Mouse (Mus musculus) limb, embryonic 15.5 days (tissue): ENCODE data around the gene Mfsd14a. TPM values are rescaled to one million over a fixed set of nuclear protein-coding genes. Genes with fewer than 3 reads are reported as not detected.

Experiments used
- ATAC-seq: fragments of 200-750 bp; cut with Nextera tagmentation; 2 replicates; pipeline ENCODE4 v1.8.0; 2017; ENCODE audit warnings: low read depth, moderate TSS enrichment; ENCODE audit not compliant: insufficient number of reproducible peaks, low FRiP score, low TSS enrichment
- H3K27ac ChIP-seq: fragments of 300-500 bp; sonication (generic); 2 replicates; pipeline ENCODE4 v1.5.1; 2015; ENCODE audit warnings: moderate library complexity, mild to moderate bottlenecking, inconsistent platforms
- H3K27me3 ChIP-seq: fragments of 300-500 bp; sonication (generic); 2 replicates; pipeline ENCODE4 v1.6.1; 2015; ENCODE audit warnings: inconsistent platforms
- H3K36me3 ChIP-seq: fragments of 300-500 bp; sonication (generic); 2 replicates; pipeline ENCODE4 v1.6.1; 2015; ENCODE audit warnings: inconsistent platforms
- H3K4me1 ChIP-seq: fragments of 300-500 bp; sonication (generic); 2 replicates; pipeline ENCODE4 v1.6.1; 2015; ENCODE audit warnings: inconsistent platforms
- H3K4me2 ChIP-seq: fragments of 300-500 bp; sonication (generic); 2 replicates; pipeline ENCODE4 v1.6.1; 2015; ENCODE audit warnings: mild to moderate bottlenecking, inconsistent platforms
- H3K4me3 ChIP-seq: fragments of 300-500 bp; sonication (generic); 2 replicates; pipeline ENCODE4 v1.5.1; 2015; ENCODE audit warnings: mild to moderate bottlenecking, inconsistent platforms
- H3K9ac ChIP-seq: fragments of 300-500 bp; sonication (generic); 2 replicates; pipeline ENCODE4 v1.6.1; 2015; ENCODE audit warnings: inconsistent platforms
- H3K9me3 ChIP-seq: fragments of 300-500 bp; sonication (generic); 2 replicates; pipeline ENCODE4 v1.6.1; 2016; ENCODE audit warnings: inconsistent platforms
- WGBS: fragments of 180-500 bp; shearing (Covaris S2); methylation state at CpG from one replicate; pipeline ENCODE4 v1.1.7; 2015; 5-methylcytosine and 5-hydroxymethylcytosine counted together
- polyA plus RNA-seq: library from polyadenylated mRNA; unstranded; fragments of >200 nt; fragmentation: Nextera tagmentation; extraction: Ambion mirVana; gene quantifications from 2 replicates; pipeline ENCODE4 v1.2.1, GENCODE M21; 2015

Mfsd14a gene
- polyA plus RNA-seq = 75.1 and 75.3 TPM in 2 replicates

GRCm38 (mm10) chr3:116662463-116662863 is at the start of gene Mfsd14a:
Gene Mfsd14a, minus strand, starts transcription at chr3:116662677.
- Histone ChIP-seq H3K27ac (peak within 1 kb of the TSS; percentile 95), H3K9ac (peak within 1 kb of the TSS; percentile 95), H3K9me3 (no peaks in the 10 kb centered on the region), H3K4me3 (peak within 1 kb of the TSS; percentile 97), H3K4me1 (peaks cover 8% of the 10 kb centered on the region), H3K27me3 (no peaks in the 10 kb centered on the region), H3K36me3 (no peaks in the 10 kb centered on the region), H3K4me2 (peak within 1 kb of the TSS; percentile 57)
- ATAC-seq = peak; percentile 99
- under 1% methylated on average over 39 of the region's 39 CpGs for WGBS

GRCm38 (mm10) chr3:116711624-116712435 is 49.4 kb upstream of the Mfsd14a start:
- H3K4me1 ChIP-seq = peaks cover 13% of the 10 kb centered on the region
- peak overlapping the region; percentile 93 for H3K27ac ChIP-seq
- under 1% methylated on average over 82 of the region's 85 CpGs for WGBS
- peak overlapping the region; percentile 98 for H3K4me3 ChIP-seq
- peak overlapping the region; percentile 79 for H3K4me2 ChIP-seq
- H3K27me3 ChIP-seq = no peaks in the 10 kb centered on the region
- no peaks in the 10 kb centered on the region for H3K36me3 ChIP-seq
- peak; percentile 92 for ATAC-seq
- peak overlapping the region; percentile 95 for H3K9ac ChIP-seq
- H3K9me3 ChIP-seq = no peaks in the 10 kb centered on the region

DNA sequence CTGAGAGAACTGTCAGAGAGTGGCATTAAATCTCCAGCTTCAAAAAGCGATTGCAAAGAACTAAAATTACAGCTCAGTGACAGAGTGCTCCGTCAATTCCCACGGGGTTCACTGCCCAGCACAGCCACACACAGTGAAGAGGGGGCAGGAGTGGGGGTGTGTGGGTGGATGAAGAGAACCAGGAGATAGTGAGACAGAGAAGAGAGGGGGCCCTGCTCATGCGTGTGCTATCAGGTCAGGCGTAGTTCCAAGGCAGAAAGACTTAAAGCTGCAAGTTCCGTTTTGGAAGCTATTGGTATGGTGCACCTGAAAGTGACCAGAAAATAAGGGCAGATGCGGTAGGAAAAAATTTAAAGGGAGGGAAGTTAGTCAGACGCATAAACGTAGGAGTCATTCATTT is 48.5 kb upstream of the Mfsd14a start:
- H3K9ac ChIP-seq = 0 out of 2 replicates have a peak overlapping the region, but pooled peaks have one; percentile 2
- H3K4me3 ChIP-seq = peak overlapping the region; percentile 98
- no peaks in the 10 kb centered on the region for H3K27me3 ChIP-seq
- no peaks in the 10 kb centered on the region for H3K36me3 ChIP-seq
- peak overlapping the region; percentile 93; the same call in 1 of the 2 replicates for H3K27ac ChIP-seq
- peaks cover 13% of the 10 kb centered on the region for H3K4me1 ChIP-seq
- 42% methylated on average over 9 of the region's 9 CpGs for WGBS
- no peak for ATAC-seq
- peak overlapping the region; percentile 79 for H3K4me2 ChIP-seq
- H3K9me3 ChIP-seq = no peaks in the 10 kb centered on the region

DNA sequence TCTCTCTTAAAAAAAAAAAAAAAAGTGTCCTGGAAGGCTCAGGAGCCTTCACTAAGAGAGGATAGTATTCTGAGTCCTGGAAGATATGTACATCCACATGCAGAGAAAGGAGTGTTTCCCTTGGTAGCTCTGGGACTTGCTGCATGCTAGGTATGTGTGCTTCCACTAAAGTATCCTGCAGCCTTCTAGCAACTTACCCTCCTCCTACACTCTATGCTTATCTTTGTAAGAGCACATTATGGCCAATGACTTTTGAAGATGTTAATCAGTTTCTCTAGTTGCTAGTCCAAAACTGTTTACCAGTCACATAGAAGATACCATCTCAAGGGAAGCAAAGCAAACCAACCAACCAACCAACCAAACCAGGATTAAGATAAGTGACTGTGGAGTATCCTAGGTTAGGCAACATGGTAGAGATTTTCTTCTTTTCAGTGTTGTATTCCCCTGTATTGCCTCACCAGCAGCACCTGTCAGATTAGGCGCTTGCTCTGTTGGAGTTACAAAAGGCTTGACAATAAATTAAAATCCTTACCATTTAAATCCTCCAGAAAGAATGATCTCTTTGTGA is 43.2 kb upstream of the Mfsd14a start:
- no peaks in the 10 kb centered on the region for H3K27me3 ChIP-seq
- WGBS = 93% methylated on average over 1 of the region's 1 CpGs
- no peaks in the 10 kb centered on the region for H3K9me3 ChIP-seq
- no peak overlapping the region for H3K4me3 ChIP-seq
- no peaks in the 10 kb centered on the region for H3K4me1 ChIP-seq
- H3K36me3 ChIP-seq = no peaks in the 10 kb centered on the region
- no peak overlapping the region for H3K4me2 ChIP-seq
- no peak overlapping the region for H3K9ac ChIP-seq
- no peak overlapping the region for H3K27ac ChIP-seq
- no peak for ATAC-seq

- ATAC-seq = no peak
- no peak overlapping the region for H3K4me3 ChIP-seq
- H3K36me3 ChIP-seq = 0 out of 2 replicates have a peak, but pooled peaks cover 3% of the 10 kb centered on the region
- no peak overlapping the region for H3K4me2 ChIP-seq
- no peak overlapping the region for H3K27ac ChIP-seq
- WGBS = 89% methylated on average over 5 of the region's 5 CpGs
- H3K4me1 ChIP-seq = no peaks in the 10 kb centered on the region
- H3K9me3 ChIP-seq = no peaks in the 10 kb centered on the region
- no peak overlapping the region for H3K9ac ChIP-seq
- H3K27me3 ChIP-seq = no peaks in the 10 kb centered on the region
Observed at GRCm38 (mm10) chr3:116703835-116704234, 41.4 kb upstream of the Mfsd14a start.

GRCm38 (mm10) chr3:116702647-116703272 is 40.3 kb upstream of the Mfsd14a start:
- H3K9me3 ChIP-seq = no peaks in the 10 kb centered on the region
- no peak overlapping the region for H3K4me3 ChIP-seq
- no peak overlapping the region for H3K9ac ChIP-seq
- no peak overlapping the region for H3K27ac ChIP-seq
- no peak for ATAC-seq
- H3K27me3 ChIP-seq = no peaks in the 10 kb centered on the region
- no peak overlapping the region for H3K4me2 ChIP-seq
- 0 out of 2 replicates have a peak, but pooled peaks cover 3% of the 10 kb centered on the region for H3K36me3 ChIP-seq
- 85% methylated on average over 1 of the region's 1 CpGs for WGBS
- no peaks in the 10 kb centered on the region for H3K4me1 ChIP-seq

GRCm38 (mm10) chr3:116701601-116702000 is 39.1 kb upstream of the Mfsd14a start:
- ATAC-seq = no peak
- Histone ChIP-seq H3K4me3 (no peak overlapping the region), H3K27ac (no peak overlapping the region), H3K4me1 (no peaks in the 10 kb centered on the region), H3K27me3 (no peaks in the 10 kb centered on the region), H3K4me2 (no peak overlapping the region), H3K9me3 (no peaks in the 10 kb centered on the region), H3K36me3 (0 out of 2 replicates have a peak, but pooled peaks cover 3% of the 10 kb centered on the region), H3K9ac (no peak overlapping the region)
- 89% methylated on average over 4 of the region's 4 CpGs for WGBS

GRCm38 (mm10) chr3:116698786-116699185 is 36.3 kb upstream of the Mfsd14a start:
- H3K9ac ChIP-seq = no peak overlapping the region
- H3K4me1 ChIP-seq = no peaks in the 10 kb centered on the region
- no peak overlapping the region for H3K4me2 ChIP-seq
- no peak for ATAC-seq
- H3K36me3 ChIP-seq = peaks cover 5% of the 10 kb centered on the region; the same call in 1 of the 2 replicates
- H3K27me3 ChIP-seq = no peaks in the 10 kb centered on the region
- no peak overlapping the region for H3K27ac ChIP-seq
- no peaks in the 10 kb centered on the region for H3K9me3 ChIP-seq
- 70% methylated on average over 2 of the region's 2 CpGs for WGBS
- H3K4me3 ChIP-seq = no peak overlapping the region

GRCm38 (mm10) chr3:116695666-116695985 is 33.1 kb upstream of the Mfsd14a start:
- WGBS = 82% methylated on average over 2 of the region's 2 CpGs
- H3K27ac ChIP-seq = no peak overlapping the region
- H3K36me3 ChIP-seq = peaks cover 15% of the 10 kb centered on the region
- ATAC-seq = no peak
- no peaks in the 10 kb centered on the region for H3K9me3 ChIP-seq
- no peak overlapping the region for H3K4me2 ChIP-seq
- no peak overlapping the region for H3K9ac ChIP-seq
- H3K27me3 ChIP-seq = no peaks in the 10 kb centered on the region
- H3K4me1 ChIP-seq = no peaks in the 10 kb centered on the region
- no peak overlapping the region for H3K4me3 ChIP-seq

GRCm38 (mm10) chr3:116694955-116695665 is 32.6 kb upstream of the Mfsd14a start:
- H3K9ac ChIP-seq = no peak overlapping the region
- peaks cover 16% of the 10 kb centered on the region for H3K36me3 ChIP-seq
- 76% methylated on average over 8 of the region's 8 CpGs for WGBS
- H3K4me2 ChIP-seq = no peak overlapping the region
- no peaks in the 10 kb centered on the region for H3K9me3 ChIP-seq
- no peak overlapping the region for H3K4me3 ChIP-seq
- H3K4me1 ChIP-seq = no peaks in the 10 kb centered on the region
- no peak for ATAC-seq
- no peak overlapping the region for H3K27ac ChIP-seq
- no peaks in the 10 kb centered on the region for H3K27me3 ChIP-seq

DNA sequence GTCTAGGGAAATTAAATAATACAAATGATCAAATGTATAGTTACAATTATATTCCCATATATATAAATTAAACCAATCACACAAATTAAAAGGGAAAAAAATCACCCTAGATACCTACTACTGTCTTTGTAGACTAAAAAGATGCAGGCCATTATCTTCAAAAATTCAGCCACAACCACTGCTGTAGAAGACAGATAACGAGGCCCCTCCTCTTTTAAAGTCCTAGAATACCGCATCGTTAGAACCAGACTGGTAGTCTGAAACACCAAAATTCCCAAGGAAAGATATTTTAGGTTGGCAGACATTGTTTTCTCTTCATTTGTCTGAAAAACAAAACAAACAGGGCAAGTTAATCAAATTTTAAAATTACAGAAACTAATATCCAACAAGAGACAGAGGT is 31.8 kb upstream of the Mfsd14a start:
- no peak for ATAC-seq
- Histone ChIP-seq H3K27me3 (no peaks in the 10 kb centered on the region), H3K36me3 (peaks cover 13% of the 10 kb centered on the region), H3K27ac (no peak overlapping the region), H3K4me2 (no peak overlapping the region), H3K9ac (no peak overlapping the region), H3K4me1 (no peaks in the 10 kb centered on the region), H3K4me3 (no peak overlapping the region), H3K9me3 (no peaks in the 10 kb centered on the region)
- WGBS = 86% methylated on average over 3 of the region's 3 CpGs
